Mouse (Mus musculus) testis, postnatal 10 days (tissue): ENCODE measurements at regions not wholly inside any gene's neighbourhood (a gene's known extent, or its start where the extent isn't known, plus 50 kb on each side); places are given as distances from the start of the nearest gene placed in this dataset.

Experiments
- DNase-seq: peaks from one replicate; pipeline ENCODE4 v3.0.0; 2021; ENCODE audit warnings: low spot score

- peak; percentile 66 for DNase-seq
These were observed 76.7 kb upstream of the Slitrk3 start for GRCm38 (mm10) chr3:73134316-73134715.

DNA sequence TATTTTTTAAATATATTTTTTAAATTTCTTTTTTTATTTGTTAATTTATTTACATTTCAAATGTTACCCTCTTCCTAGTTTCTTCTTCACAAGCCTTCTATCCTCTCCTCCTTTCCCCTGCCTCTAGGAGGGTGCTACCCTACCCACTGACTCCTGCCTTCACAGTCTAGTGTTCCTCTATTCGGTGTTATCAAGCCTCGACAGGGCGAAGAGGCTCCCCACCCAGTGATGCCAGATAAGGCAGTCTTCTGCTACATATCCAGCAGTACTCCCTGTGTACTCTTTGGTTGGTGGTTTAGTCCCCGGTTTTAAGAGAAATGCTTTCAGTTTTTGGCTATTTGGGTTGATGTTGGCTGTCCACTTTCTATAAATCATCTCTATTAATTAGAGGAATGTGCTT, 67.5 kb upstream of the Slitrk3 start:
- DNase-seq = no peak

GRCm38 (mm10) chr3:73109102-73109501, 51.5 kb upstream of the Slitrk3 start:
- no peak for DNase-seq
